ENCODE assay signal across 23 mouse cellular contexts in genomic region chr7:19856283-19856682, GRCm38 (mm10). TPM values are rescaled to one million over a fixed set of nuclear protein-coding genes. Genes with fewer than 3 reads are reported as not detected.
DNase-seq lines count a peak whose midpoint lies in the region; ATAC-seq lines count a peak whose summit lies in the region.
"Had no signal": no experiment of that assay in that cellular context is flagged by ENCODE, and none has a peak within 500 bp of the region (broad histone marks: within the 10 kb centered on the region; RNA-seq: fewer than 3 reads in every experiment).

No protein-coding gene starts in this region.

- peaks cover 3% of the 10 kb centered on the region; the same call in 1 of the 2 replicates for H3K27me3 ChIP-seq in midbrain, embryonic 11.5 days (ENCODE audit: control insufficient read depth, insufficient read depth, low read length)
- peaks cover 22% of the 10 kb centered on the region for H3K27me3 ChIP-seq in midbrain, embryonic 10.5 days (ENCODE audit: low read depth, poor library complexity, severe bottlenecking)
- H3K27me3 ChIP-seq in forebrain, embryonic 12.5 days = peaks cover 26% of the 10 kb centered on the region

- no peaks in the 10 kb centered on the region for H3K4me1 ChIP-seq in midbrain, embryonic 11.5 days (ENCODE audit: control insufficient read depth, insufficient read depth, low read length)
- peaks cover 7% of the 10 kb centered on the region for H3K4me1 ChIP-seq in midbrain, embryonic 10.5 days
- peaks cover 7% of the 10 kb centered on the region; the same call in 1 of the 2 replicates for H3K4me1 ChIP-seq in forebrain, embryonic 12.5 days

- H3K36me3 ChIP-seq in midbrain, embryonic 11.5 days (ENCODE audit: control insufficient read depth, insufficient read depth, low read length) = no peaks in the 10 kb centered on the region
- no peaks in the 10 kb centered on the region for H3K36me3 ChIP-seq in midbrain, embryonic 10.5 days
- no peaks in the 10 kb centered on the region for H3K36me3 ChIP-seq in forebrain, embryonic 12.5 days (replicated peaks)
- H3K36me3 ChIP-seq: embryonic facial prominence, embryonic 10.5 days; embryonic facial prominence, embryonic 12.5 days had no signal

- H3K9me3 ChIP-seq in midbrain, embryonic 11.5 days (ENCODE audit: control insufficient read depth, low read length) = no peaks in the 10 kb centered on the region
- peaks cover 3% of the 10 kb centered on the region; the same call in 1 of the 2 replicates for H3K9me3 ChIP-seq in midbrain, embryonic 10.5 days (replicated peaks)
- no peaks in the 10 kb centered on the region for H3K9me3 ChIP-seq in forebrain, embryonic 12.5 days
- H3K9me3 ChIP-seq: embryonic facial prominence, embryonic 12.5 days had no signal

- WGBS in midbrain, embryonic 11.5 days = 86% methylated on average over 6 of the region's 6 CpGs
- 88% methylated on average over 6 of the region's 6 CpGs for WGBS in midbrain, embryonic 10.5 days
- 82% methylated on average over 6 of the region's 6 CpGs for WGBS in forebrain, embryonic 12.5 days

- H3K9ac ChIP-seq in midbrain, embryonic 11.5 days (ENCODE audit: low read length) = no peak overlapping the region
- H3K9ac ChIP-seq in forebrain, embryonic 12.5 days = no peak overlapping the region
- H3K9ac ChIP-seq: embryonic facial prominence, embryonic 12.5 days had no signal

- DNase-seq in midbrain, embryonic 11.5 days (ENCODE audit: low spot score, missing footprints) = peak; percentile 67
- DNase-seq in midbrain, embryonic 10.5 days (ENCODE audit: low spot score) = no peak
- no peak for DNase-seq in right cerebral cortex, adult 18-20 months
- DNase-seq: adrenal gland, adult 8-10 months; adrenal gland, postnatal 14 days; adrenal gland, postnatal 36 days; cerebellum, adult 11-12 months; cerebellum, adult 2 months; cerebellum, adult 9-10 months; cerebellum, postnatal 10 days; cerebellum, postnatal 25 days had no signal

- ATAC-seq in midbrain, embryonic 11.5 days (ENCODE audit: low FRiP score) = no peak
- ATAC-seq in megakaryocyte, adult 5-6 weeks (ENCODE audit: poor library complexity, severe bottlenecking) = peak; percentile 70
- ATAC-seq in forebrain, embryonic 12.5 days (ENCODE audit: low FRiP score) = no peak
- ATAC-seq: forebrain, embryonic 14.5 days; forebrain, embryonic 16.5 days had no signal

- no peak overlapping the region for H3K4me2 ChIP-seq in midbrain, embryonic 11.5 days
- no peak overlapping the region for H3K4me2 ChIP-seq in forebrain, embryonic 12.5 days
- H3K4me2 ChIP-seq: embryonic facial prominence, embryonic 12.5 days had no signal

- no peak overlapping the region for H3K4me3 ChIP-seq in midbrain, embryonic 11.5 days (ENCODE audit: low read depth, low read length)
- H3K4me3 ChIP-seq in midbrain, embryonic 10.5 days = no peak overlapping the region
- H3K4me3 ChIP-seq in forebrain, embryonic 12.5 days (replicated peaks) = no peak overlapping the region
- H3K4me3 ChIP-seq: embryonic facial prominence, embryonic 10.5 days; embryonic facial prominence, embryonic 12.5 days had no signal

- no peak overlapping the region for H3K27ac ChIP-seq in midbrain, embryonic 11.5 days (ENCODE audit: low read depth, low read length)
- H3K27ac ChIP-seq in midbrain, embryonic 10.5 days (replicated peaks) = no peak overlapping the region
- H3K27ac ChIP-seq in forebrain, embryonic 12.5 days = no peak overlapping the region
- H3K27ac ChIP-seq: embryonic facial prominence, embryonic 10.5 days; embryonic facial prominence, embryonic 12.5 days had no signal

RNA-seq across cellular contexts. Expression of gene Gm19345, which starts 4.5 kb away (rescaled TPM):
- 0.22 TPM in 1 of 2 replicates, not detected in the other for polyA plus RNA-seq in midbrain, embryonic 11.5 days (2014; fragmentation: Nextera tagmentation; extraction: Ambion mirVana)
- polyA plus RNA-seq in midbrain, embryonic 10.5 days (2016; fragmentation: Nextera tagmentation; extraction: Ambion mirVana) = 0.14 TPM in 1 of 2 replicates, not detected in the other
- total RNA-seq in megakaryocyte, adult 5-6 weeks (2015) = not detected in 2 replicates
- total RNA-seq in megakaryocyte, adult 5-6 weeks (2017) = not detected in 2 replicates
- 0.65 and 1.3 TPM in 2 replicates for polyA plus RNA-seq in forebrain, embryonic 12.5 days (2016; fragmentation: Nextera tagmentation; extraction: Ambion mirVana)
- total RNA-seq: adrenal gland, adult 18-20 months; MEL had no signal
- polyA plus RNA-seq: C2C12; embryonic facial prominence, embryonic 10.5 days; forebrain, embryonic 11.5 days had no signal

RNA-seq across cellular contexts. Expression of gene Ceacam16, which starts 4.8 kb away (rescaled TPM):
- not detected in 2 replicates for polyA plus RNA-seq in midbrain, embryonic 11.5 days (2014; fragmentation: Nextera tagmentation; extraction: Ambion mirVana)
- polyA plus RNA-seq in midbrain, embryonic 10.5 days (2016; fragmentation: Nextera tagmentation; extraction: Ambion mirVana) = not detected in 2 replicates
- total RNA-seq in megakaryocyte, adult 5-6 weeks (2015) = 0.47 and 0.75 TPM in 2 replicates
- 0.18 and 0.28 TPM in 2 replicates for total RNA-seq in megakaryocyte, adult 5-6 weeks (2017)
- polyA plus RNA-seq in forebrain, embryonic 12.5 days (2016; fragmentation: Nextera tagmentation; extraction: Ambion mirVana) = not detected in 2 replicates
- total RNA-seq: adrenal gland, adult 18-20 months; adrenal gland, postnatal 36 days had no signal
- polyA plus RNA-seq: C2C12; cortical plate, adult 2 months; embryonic facial prominence, embryonic 10.5 days; embryonic facial prominence, embryonic 12.5 days; embryonic facial prominence, embryonic 14.5 days; forebrain, embryonic 14.5 days had no signal

RNA-seq across cellular contexts. Expression of gene Ceacam19, which starts 31.5 kb away (rescaled TPM):
- polyA plus RNA-seq in midbrain, embryonic 11.5 days (2014; fragmentation: Nextera tagmentation; extraction: Ambion mirVana) = not detected in 2 replicates
- not detected in 2 replicates for polyA plus RNA-seq in midbrain, embryonic 10.5 days (2016; fragmentation: Nextera tagmentation; extraction: Ambion mirVana)
- total RNA-seq in megakaryocyte, adult 5-6 weeks (2015) = 1.2 and 1.3 TPM in 2 replicates
- 1.6 and 2.4 TPM in 2 replicates for total RNA-seq in megakaryocyte, adult 5-6 weeks (2017)
- not detected in 2 replicates for polyA plus RNA-seq in forebrain, embryonic 12.5 days (2016; fragmentation: Nextera tagmentation; extraction: Ambion mirVana)
- total RNA-seq: adrenal gland, adult 18-20 months; adrenal gland, adult 8-10 months; adrenal gland, postnatal 14 days; adrenal gland, postnatal 36 days had no signal
- polyA plus RNA-seq: C2C12; cerebellum, adult 2 months; cortical plate, adult 2 months; embryonic facial prominence, embryonic 10.5 days; embryonic facial prominence, embryonic 12.5 days; forebrain, embryonic 11.5 days; forebrain, embryonic 14.5 days; forebrain, embryonic 16.5 days had no signal

RNA-seq across cellular contexts. Expression of gene Bcl3, which starts 33.7 kb away (rescaled TPM):
- 0.47 and 0.67 TPM in 2 replicates for polyA plus RNA-seq in midbrain, embryonic 11.5 days (2014; fragmentation: Nextera tagmentation; extraction: Ambion mirVana)
- polyA plus RNA-seq in midbrain, embryonic 10.5 days (2016; fragmentation: Nextera tagmentation; extraction: Ambion mirVana) = 1.1 and 1.8 TPM in 2 replicates
- total RNA-seq in megakaryocyte, adult 5-6 weeks (2015) = 29.2 and 39.1 TPM in 2 replicates
- 9.7 and 17.1 TPM in 2 replicates for total RNA-seq in megakaryocyte, adult 5-6 weeks (2017)
- polyA plus RNA-seq in forebrain, embryonic 12.5 days (2016; fragmentation: Nextera tagmentation; extraction: Ambion mirVana) = 0.62 and 0.96 TPM in 2 replicates

RNA-seq across cellular contexts. Expression of gene Cblc, which starts 59.7 kb away (rescaled TPM):
- polyA plus RNA-seq in midbrain, embryonic 11.5 days (2014; fragmentation: Nextera tagmentation; extraction: Ambion mirVana) = not detected in 2 replicates
- polyA plus RNA-seq in midbrain, embryonic 10.5 days (2016; fragmentation: Nextera tagmentation; extraction: Ambion mirVana) = 0.62 and 0.70 TPM in 2 replicates
- total RNA-seq in megakaryocyte, adult 5-6 weeks (2015) = not detected in 2 replicates
- not detected in 2 replicates for total RNA-seq in megakaryocyte, adult 5-6 weeks (2017)
- polyA plus RNA-seq in forebrain, embryonic 12.5 days (2016; fragmentation: Nextera tagmentation; extraction: Ambion mirVana) = 0.47 and 0.56 TPM in 2 replicates
- total RNA-seq: adrenal gland, postnatal 36 days; MEL had no signal
- polyA plus RNA-seq: C2C12; cerebellum, adult 2 months; cortical plate, adult 2 months; forebrain, embryonic 14.5 days; forebrain, embryonic 16.5 days had no signal
